Mouse (Mus musculus) CH12.LX (cell line): ENCODE data around the gene Asphd1.

Source experiments
- BHLHE40 ChIP-seq: IDR thresholded peaks from 2 replicates; pipeline ENCODE4 v1.6.1; 2011; ENCODE audit warnings: mild to moderate bottlenecking, low read depth, low read length, improper control_type of control experiment
- CTCF ChIP-seq, 2 experiments: IDR thresholded peaks in 1 of 2; conservative IDR thresholded peaks in 1 of 2; 2 replicates each; pipeline ENCODE4 v1.5.1; 2011 to 2012; ENCODE audit warnings: low read depth in 2 of 2, low read length in 2 of 2, improper control_type of control experiment in 1 of 2, inconsistent platforms in 1 of 2, mild to moderate bottlenecking in 1 of 2, moderate library complexity in 1 of 2
- EP300 ChIP-seq: IDR thresholded peaks from 2 replicates; pipeline ENCODE4 v1.6.1; 2011; ENCODE audit warnings: low read length, improper control_type of control experiment
- ETS1 ChIP-seq: conservative IDR thresholded peaks from 2 replicates; pipeline ENCODE4 v1.6.1; 2012; ENCODE audit warnings: low read depth, mild to moderate bottlenecking, inconsistent platforms, low read length, improper control_type of control experiment, moderate library complexity
- JUND ChIP-seq: conservative IDR thresholded peaks from 2 replicates; pipeline ENCODE4 v1.6.1; 2011; ENCODE audit warnings: low read depth, low read length, improper control_type of control experiment
- MAFK ChIP-seq: IDR thresholded peaks from 2 replicates; pipeline ENCODE4 v1.6.1; 2011; ENCODE audit warnings: low read length, improper control_type of control experiment; ENCODE audit not compliant: insufficient replicate concordance
- MAX ChIP-seq: IDR thresholded peaks from 2 replicates; pipeline ENCODE4 v1.6.1; 2011; ENCODE audit warnings: low read length, improper control_type of control experiment
- MAZ ChIP-seq: IDR thresholded peaks from 2 replicates; pipeline ENCODE4 v1.6.1; 2012; ENCODE audit warnings: low read depth, mild to moderate bottlenecking, inconsistent platforms, low read length, improper control_type of control experiment, moderate library complexity
- MEF2A ChIP-seq: IDR thresholded peaks from 2 replicates; pipeline ENCODE4 v1.6.1; 2014; ENCODE audit warnings: low read depth, mild to moderate bottlenecking, inconsistent platforms, low read length, improper control_type of control experiment, borderline replicate concordance
- MXI1 ChIP-seq: IDR thresholded peaks from 2 replicates; pipeline ENCODE4 v1.6.1; 2011; ENCODE audit warnings: mild to moderate bottlenecking, low read depth, low read length, improper control_type of control experiment
- POLR2A ChIP-seq: IDR thresholded peaks from 2 replicates; pipeline ENCODE4 v1.6.1; 2011; ENCODE audit warnings: low read depth, mild to moderate bottlenecking, improper control_type of control experiment, low read length
- RCOR1 ChIP-seq: conservative IDR thresholded peaks from 2 replicates; pipeline ENCODE4 v1.6.1; 2012; ENCODE audit warnings: low read depth, mild to moderate bottlenecking, inconsistent platforms, low read length, improper control_type of control experiment

DNA sequence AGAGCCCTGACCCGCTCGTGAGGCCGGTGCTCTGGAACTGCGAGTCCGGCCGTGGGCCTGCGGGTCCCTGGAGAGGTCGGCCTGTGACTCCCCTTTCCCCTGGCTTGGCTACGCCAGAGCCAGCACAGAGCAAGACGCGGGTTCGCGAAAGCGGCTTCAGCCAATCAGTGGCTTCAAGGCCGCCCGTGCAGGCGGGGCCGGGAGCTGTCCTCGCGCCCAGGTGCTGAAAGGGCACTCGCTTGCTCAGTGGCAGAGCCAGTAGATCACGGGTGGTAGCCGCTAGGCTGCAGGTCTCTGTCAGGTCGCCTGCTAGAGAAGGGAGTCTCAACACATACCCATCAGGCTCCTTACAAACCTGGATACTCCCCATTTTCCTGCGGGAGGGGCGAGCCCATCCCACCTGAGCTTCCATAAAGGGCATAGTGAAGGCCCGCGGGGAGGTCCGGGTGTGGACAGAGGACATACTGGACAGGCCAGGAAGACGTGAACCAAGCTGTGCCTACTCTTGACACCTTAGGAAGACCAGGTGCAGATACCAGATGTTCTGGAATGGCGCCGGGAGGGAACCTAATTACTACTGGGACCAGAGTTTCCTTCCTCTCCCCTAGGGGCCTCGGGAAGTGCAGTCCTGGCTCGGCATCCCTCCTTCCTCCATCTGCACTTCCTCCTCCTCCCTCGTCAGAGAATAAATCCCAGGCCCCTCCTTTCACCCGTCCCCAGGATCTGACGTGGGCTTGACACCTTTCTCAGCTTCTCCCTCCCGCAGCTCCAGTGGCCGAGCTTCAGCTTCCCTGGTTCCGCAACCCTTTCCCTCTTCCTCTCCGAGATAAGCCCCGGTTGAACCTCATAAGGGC lies 638 bp upstream of the Asphd1 start, which contains the start of gene Sez6l2:
- no peak for TF ChIP-seq POLR2A
- TF ChIP-seq EP300, result no peak
- TF ChIP-seq CTCF (conservative IDR thresholded peaks at IDR 0.05 in 1 of 2, IDR thresholded peaks at IDR 0.05 in 1 of 2; ENCODE audit: low read depth in 2 of 2, low read length in 2 of 2), result no peak
- TF ChIP-seq BHLHE40, result no peak
- TF ChIP-seq MEF2A, result no peak
- TF ChIP-seq MAX, result no peak
- TF ChIP-seq JUND, result no peak
- peak; percentile 37; the same call in 1 of the 2 replicates for TF ChIP-seq MXI1
- no peak for TF ChIP-seq RCOR1
- TF ChIP-seq MAZ, result no peak
- no peak for TF ChIP-seq MAFK
- no peak for TF ChIP-seq ETS1
